Mouse (Mus musculus): ENCODE data around the gene Zdhhc12.

DNA sequence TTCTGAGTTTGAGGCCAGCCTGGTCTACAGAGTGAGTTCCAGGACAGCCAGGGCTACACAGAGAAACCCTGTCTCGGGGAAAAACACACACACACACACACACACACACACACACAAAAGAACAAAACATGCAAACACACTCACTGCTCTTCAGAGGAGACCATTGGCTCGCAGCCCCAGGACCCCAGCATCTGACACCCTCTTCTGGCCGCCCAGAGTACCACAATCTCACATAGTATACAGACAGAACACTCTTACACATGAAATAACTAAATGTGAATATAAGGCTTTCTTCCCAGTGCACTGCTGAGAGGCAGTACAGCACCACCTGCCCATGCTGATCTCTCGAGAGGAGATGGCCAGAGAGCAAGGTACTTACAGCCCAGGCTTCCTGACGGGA, 48.9 kb downstream of the Zdhhc12 start:
- TF ChIP-seq CTCF (IDR thresholded peaks at IDR 0.05; ENCODE audit: extremely low read depth, insufficient read depth, low read length) (no peak), POLR2A (IDR thresholded peaks at IDR 0.05; ENCODE audit: extremely low read depth, insufficient read depth, low read length) (no peak)
